Mouse (Mus musculus): ENCODE measurements around the gene Fbxw7. TPM values are rescaled to one million over a fixed set of nuclear protein-coding genes. Genes with fewer than 3 reads are reported as not detected.

Fbxw7 gene
- polyA plus RNA-seq, 1 experiment: 7.5 TPM

GRCm38 (mm10) chr3:84935729-84936128, 120.7 kb downstream of the Fbxw7 start:
- H3K4me1 ChIP-seq (ENCODE audit: control insufficient read depth, insufficient read depth, insufficient read length, low read length): no peaks in the 10 kb centered on the region; the same call in 1 of the 2 replicates
- H3K27ac ChIP-seq (replicated peaks; ENCODE audit: low read depth, low read length): no peak overlapping the region
- no peak overlapping the region for H3K4me3 ChIP-seq (ENCODE audit: insufficient read depth, low read depth, low read length)

DNA sequence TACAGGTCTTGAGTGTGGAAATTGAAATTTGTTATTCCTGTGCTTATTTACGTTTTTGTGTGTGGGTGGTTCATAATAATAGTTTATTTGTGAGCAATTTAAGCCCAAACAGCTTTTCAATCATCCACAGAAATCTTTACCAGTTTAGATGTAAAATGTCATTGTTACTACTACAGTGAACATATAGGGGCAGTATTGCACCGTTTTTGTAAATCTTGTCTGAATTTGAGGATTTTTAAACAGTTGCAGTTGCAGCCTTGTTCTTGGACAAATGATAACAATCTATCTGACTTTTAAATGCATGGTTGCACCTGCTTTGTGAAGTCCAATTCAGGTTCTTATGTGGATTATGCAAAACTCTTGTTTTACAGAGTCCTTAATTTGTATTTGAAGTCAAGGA, 121.2 kb downstream of the Fbxw7 start:
- no peak overlapping the region for H3K27ac ChIP-seq (replicated peaks; ENCODE audit: low read depth, low read length)
- no peaks in the 10 kb centered on the region; the same call in 1 of the 2 replicates for H3K4me1 ChIP-seq (ENCODE audit: control insufficient read depth, insufficient read depth, insufficient read length, low read length)

GRCm38 (mm10) chr3:84936956-84937355, 121.9 kb downstream of the Fbxw7 start:
- H3K27ac ChIP-seq (replicated peaks; ENCODE audit: low read depth, low read length): no peak overlapping the region
- H3K4me3 ChIP-seq (ENCODE audit: insufficient read depth, low read depth, low read length): no peak overlapping the region
- H3K4me1 ChIP-seq (ENCODE audit: control insufficient read depth, insufficient read depth, insufficient read length, low read length): no peaks in the 10 kb centered on the region; the same call in 1 of the 2 replicates

More for the DNA sequence above, 121.2 kb downstream of the Fbxw7 start:
- H3K4me3 ChIP-seq (ENCODE audit: insufficient read depth, low read depth, low read length): no peak overlapping the region

GRCm38 (mm10) chr3:84937360-84938355, 122.6 kb downstream of the Fbxw7 start:
- H3K4me3 ChIP-seq (ENCODE audit: insufficient read depth, low read depth, low read length): no peak overlapping the region
- no peak overlapping the region for H3K27ac ChIP-seq (replicated peaks; ENCODE audit: low read depth, low read length)
- no peaks in the 10 kb centered on the region; the same call in 1 of the 2 replicates for H3K4me1 ChIP-seq (ENCODE audit: control insufficient read depth, insufficient read depth, insufficient read length, low read length)

- no peaks in the 10 kb centered on the region; the same call in 1 of the 2 replicates for H3K4me1 ChIP-seq (ENCODE audit: control insufficient read depth, insufficient read depth, insufficient read length, low read length)
- H3K27ac ChIP-seq (replicated peaks; ENCODE audit: low read depth, low read length): no peak overlapping the region
- H3K4me3 ChIP-seq (ENCODE audit: insufficient read depth, low read depth, low read length): no peak overlapping the region
Observed at GRCm38 (mm10) chr3:84944933-84945332, 129.9 kb downstream of the Fbxw7 start.

GRCm38 (mm10) chr3:84946381-84946780, 131.3 kb downstream of the Fbxw7 start:
- no peak overlapping the region for H3K27ac ChIP-seq (replicated peaks; ENCODE audit: low read depth, low read length)
- no peaks in the 10 kb centered on the region; the same call in 1 of the 2 replicates for H3K4me1 ChIP-seq (ENCODE audit: control insufficient read depth, insufficient read depth, insufficient read length, low read length)
- H3K4me3 ChIP-seq (ENCODE audit: insufficient read depth, low read depth, low read length): no peak overlapping the region

- Histone ChIP-seq H3K4me3 (ENCODE audit: insufficient read depth, low read depth, low read length) (no peak overlapping the region), H3K27ac (replicated peaks; ENCODE audit: low read depth, low read length) (no peak overlapping the region), H3K4me1 (ENCODE audit: control insufficient read depth, insufficient read depth, insufficient read length, low read length) (no peaks in the 10 kb centered on the region; the same call in 1 of the 2 replicates)
Observed at GRCm38 (mm10) chr3:84949387-84949786, 134.3 kb downstream of the Fbxw7 start.

GRCm38 (mm10) chr3:84951698-84952097, 136.6 kb downstream of the Fbxw7 start:
- Histone ChIP-seq H3K4me3 (ENCODE audit: insufficient read depth, low read depth, low read length) (no peak overlapping the region), H3K27ac (replicated peaks; ENCODE audit: low read depth, low read length) (no peak overlapping the region)

GRCm38 (mm10) chr3:84952135-84952534, 137.1 kb downstream of the Fbxw7 start:
- Histone ChIP-seq H3K27ac (replicated peaks; ENCODE audit: low read depth, low read length) (no peak overlapping the region), H3K4me3 (ENCODE audit: insufficient read depth, low read depth, low read length) (peak overlapping the region; percentile 36), H3K4me1 (ENCODE audit: control insufficient read depth, insufficient read depth, insufficient read length, low read length) (no peaks in the 10 kb centered on the region)

More at GRCm38 (mm10) chr3:84951698-84952097, 136.6 kb downstream of the Fbxw7 start:
- H3K4me1 ChIP-seq (ENCODE audit: control insufficient read depth, insufficient read depth, insufficient read length, low read length): no peaks in the 10 kb centered on the region

- H3K4me3 ChIP-seq (ENCODE audit: insufficient read depth, low read depth, low read length): peak overlapping the region; percentile 36
- no peaks in the 10 kb centered on the region for H3K4me1 ChIP-seq (ENCODE audit: control insufficient read depth, insufficient read depth, insufficient read length, low read length)
- H3K27ac ChIP-seq (replicated peaks; ENCODE audit: low read depth, low read length): no peak overlapping the region
Observed at GRCm38 (mm10) chr3:84952585-84953187, 137.6 kb downstream of the Fbxw7 start.

DNA sequence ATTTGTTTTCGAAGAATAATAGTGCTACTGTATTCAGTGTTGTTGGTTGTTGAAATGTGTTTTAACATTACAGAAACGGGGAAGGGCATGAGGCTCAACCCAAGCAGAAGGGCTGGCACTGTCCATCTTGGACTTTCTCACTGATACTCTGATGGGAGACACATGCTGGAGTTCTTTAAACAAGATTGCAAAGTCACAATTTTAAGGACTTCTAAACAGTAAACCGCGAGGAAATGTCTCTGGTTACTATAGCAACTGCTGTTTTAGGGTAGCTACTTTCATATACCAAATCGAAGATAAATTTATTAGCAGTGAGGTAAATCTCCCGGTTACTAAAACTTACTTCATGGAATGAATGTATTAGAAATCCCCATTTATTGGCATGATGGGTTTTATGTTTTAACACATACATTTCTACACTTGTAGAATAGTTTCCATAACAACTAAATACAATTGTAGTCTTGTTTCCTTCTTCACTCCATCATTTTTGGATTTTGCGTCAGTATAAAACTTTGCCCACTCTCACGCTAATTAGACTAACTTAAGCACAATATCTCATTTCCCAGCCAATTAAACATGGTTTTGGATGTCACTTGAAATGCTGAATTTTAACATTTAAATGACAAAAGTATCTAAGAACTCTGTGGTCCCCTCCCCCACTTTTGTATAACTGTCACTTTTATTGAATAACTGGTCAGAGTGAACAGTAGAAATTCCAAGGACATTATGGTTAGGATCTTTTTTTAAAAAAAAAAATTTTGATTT, 140.1 kb downstream of the Fbxw7 start:
- H3K27ac ChIP-seq (replicated peaks; ENCODE audit: low read depth, low read length): no peak overlapping the region
- no peak overlapping the region for H3K4me3 ChIP-seq (ENCODE audit: insufficient read depth, low read depth, low read length)
- H3K4me1 ChIP-seq (ENCODE audit: control insufficient read depth, insufficient read depth, insufficient read length, low read length): no peaks in the 10 kb centered on the region

DNA sequence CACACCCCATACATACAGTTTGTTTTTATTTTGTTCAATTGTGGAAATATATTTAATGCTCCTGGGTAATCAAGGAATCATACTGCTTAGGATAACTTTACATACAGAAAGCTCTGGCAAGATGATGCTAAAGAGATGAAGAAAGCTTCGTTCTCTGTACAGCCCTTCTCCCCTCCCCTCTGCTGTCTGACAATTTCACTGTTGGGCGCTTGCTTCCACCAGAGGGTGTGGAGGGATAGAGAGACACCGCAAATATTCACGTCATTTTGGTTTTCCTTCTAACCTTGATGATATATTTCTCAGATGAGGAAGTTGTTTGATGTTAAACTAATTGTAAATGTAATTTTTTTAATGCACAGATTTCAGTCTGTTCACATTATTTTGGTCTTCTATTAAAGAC, 140.8 kb downstream of the Fbxw7 start:
- no peak overlapping the region for H3K4me3 ChIP-seq (ENCODE audit: insufficient read depth, low read depth, low read length)
- H3K4me1 ChIP-seq (ENCODE audit: control insufficient read depth, insufficient read depth, insufficient read length, low read length): no peaks in the 10 kb centered on the region
- H3K27ac ChIP-seq (replicated peaks; ENCODE audit: low read depth, low read length): no peak overlapping the region

GRCm38 (mm10) chr3:84965156-84965555, 150.1 kb downstream of the Fbxw7 start:
- Histone ChIP-seq H3K4me3 (ENCODE audit: insufficient read depth, low read depth, low read length) (no peak overlapping the region), H3K4me1 (ENCODE audit: control insufficient read depth, insufficient read depth, insufficient read length, low read length) (no peaks in the 10 kb centered on the region), H3K27ac (replicated peaks; ENCODE audit: low read depth, low read length) (no peak overlapping the region)

DNA sequence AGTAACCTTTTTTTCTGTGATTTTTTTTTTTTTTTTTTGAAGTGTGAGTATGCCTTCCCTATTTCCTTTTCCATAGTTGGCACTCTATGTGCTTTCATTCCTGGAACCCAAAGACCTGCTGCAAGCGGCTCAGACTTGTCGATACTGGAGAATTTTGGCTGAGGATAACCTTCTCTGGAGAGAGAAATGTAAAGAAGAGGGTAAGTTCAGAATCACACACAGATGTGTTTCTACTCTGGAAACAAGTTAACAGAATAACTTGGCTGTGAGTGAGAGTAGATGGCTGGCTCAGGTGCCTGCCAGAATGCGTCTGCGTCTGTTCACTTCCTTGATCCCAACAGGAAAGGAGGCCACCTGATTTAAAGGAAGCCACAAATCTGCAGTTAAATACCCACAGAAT, 152.3 kb downstream of the Fbxw7 start:
- Histone ChIP-seq H3K27ac (replicated peaks; ENCODE audit: low read depth, low read length) (no peak overlapping the region), H3K4me3 (ENCODE audit: insufficient read depth, low read depth, low read length) (no peak overlapping the region), H3K4me1 (ENCODE audit: control insufficient read depth, insufficient read depth, insufficient read length, low read length) (no peaks in the 10 kb centered on the region)

DNA sequence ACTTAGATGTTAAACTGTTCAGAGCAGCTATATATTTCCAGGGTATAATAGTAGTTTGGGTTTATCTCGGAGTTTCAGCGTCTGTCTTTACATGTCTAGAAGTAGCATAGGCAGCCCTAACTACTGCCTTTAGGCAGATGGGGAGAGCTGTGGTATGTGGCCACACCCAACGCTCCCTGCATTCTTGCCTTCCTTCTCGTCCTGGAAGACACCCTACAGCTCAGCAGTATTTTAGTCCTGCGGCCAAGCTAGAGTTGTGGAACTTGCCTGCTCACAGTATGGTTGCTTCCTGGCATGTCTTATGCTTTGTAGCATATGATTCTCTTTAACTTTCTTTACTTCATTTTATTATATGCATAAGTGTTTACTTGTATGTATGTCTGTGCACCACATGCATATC, 156.5 kb downstream of the Fbxw7 start:
- no peaks in the 10 kb centered on the region for H3K4me1 ChIP-seq (ENCODE audit: control insufficient read depth, insufficient read depth, insufficient read length, low read length)
- no peak overlapping the region for H3K4me3 ChIP-seq (ENCODE audit: insufficient read depth, low read depth, low read length)
- no peak overlapping the region for H3K27ac ChIP-seq (replicated peaks; ENCODE audit: low read depth, low read length)
